Mouse (Mus musculus) urinary bladder, postnatal 25 days (tissue): ENCODE results near the gene Hsp90ab1.

Source experiments
- DNase-seq: peaks from one replicate; pipeline ENCODE4 v3.0.0; 2022; ENCODE audit warnings: low spot score

The Hsp90ab1 gene

GRCm38 (mm10) chr17:45580958-45581477 lies 7.9 kb upstream of the Hsp90ab1 start:
- no peak for DNase-seq

- no peak for DNase-seq
These were observed 6.5 kb upstream of the Hsp90ab1 start for GRCm38 (mm10) chr17:45579554-45579953.

GRCm38 (mm10) chr17:45578843-45579242 lies 5.8 kb upstream of the Hsp90ab1 start:
- no peak for DNase-seq

DNA sequence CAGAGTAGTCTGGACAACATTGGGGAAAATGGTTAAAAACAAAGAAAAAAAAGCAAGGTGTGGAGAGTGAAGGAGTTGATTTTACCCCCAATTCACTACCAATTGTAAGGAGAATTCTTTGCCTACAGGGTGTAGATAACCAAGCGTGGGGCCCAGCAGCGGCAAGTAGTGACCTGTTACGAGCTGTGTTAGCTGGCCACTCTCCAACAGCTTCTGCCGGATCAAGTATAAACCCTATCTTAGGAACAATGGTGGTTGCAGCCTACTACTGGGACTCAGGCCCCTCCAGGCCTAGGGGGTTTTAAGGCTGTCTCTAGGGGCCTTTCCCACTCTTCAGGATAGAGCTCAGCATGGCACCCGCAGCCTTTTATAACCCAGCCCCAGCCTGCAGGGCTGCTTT lies 5.2 kb upstream of the Hsp90ab1 start:
- peak; percentile 50 for DNase-seq

GRCm38 (mm10) chr17:45575123-45575897 lies 2.2 kb upstream of the Hsp90ab1 start:
- no peak for DNase-seq

GRCm38 (mm10) chr17:45574129-45574761 lies 1.2 kb upstream of the Hsp90ab1 start:
- DNase-seq = peak; percentile 55

GRCm38 (mm10) chr17:45573780-45574123 lies 681 bp upstream of the Hsp90ab1 start:
- peak; percentile 96 for DNase-seq

DNA sequence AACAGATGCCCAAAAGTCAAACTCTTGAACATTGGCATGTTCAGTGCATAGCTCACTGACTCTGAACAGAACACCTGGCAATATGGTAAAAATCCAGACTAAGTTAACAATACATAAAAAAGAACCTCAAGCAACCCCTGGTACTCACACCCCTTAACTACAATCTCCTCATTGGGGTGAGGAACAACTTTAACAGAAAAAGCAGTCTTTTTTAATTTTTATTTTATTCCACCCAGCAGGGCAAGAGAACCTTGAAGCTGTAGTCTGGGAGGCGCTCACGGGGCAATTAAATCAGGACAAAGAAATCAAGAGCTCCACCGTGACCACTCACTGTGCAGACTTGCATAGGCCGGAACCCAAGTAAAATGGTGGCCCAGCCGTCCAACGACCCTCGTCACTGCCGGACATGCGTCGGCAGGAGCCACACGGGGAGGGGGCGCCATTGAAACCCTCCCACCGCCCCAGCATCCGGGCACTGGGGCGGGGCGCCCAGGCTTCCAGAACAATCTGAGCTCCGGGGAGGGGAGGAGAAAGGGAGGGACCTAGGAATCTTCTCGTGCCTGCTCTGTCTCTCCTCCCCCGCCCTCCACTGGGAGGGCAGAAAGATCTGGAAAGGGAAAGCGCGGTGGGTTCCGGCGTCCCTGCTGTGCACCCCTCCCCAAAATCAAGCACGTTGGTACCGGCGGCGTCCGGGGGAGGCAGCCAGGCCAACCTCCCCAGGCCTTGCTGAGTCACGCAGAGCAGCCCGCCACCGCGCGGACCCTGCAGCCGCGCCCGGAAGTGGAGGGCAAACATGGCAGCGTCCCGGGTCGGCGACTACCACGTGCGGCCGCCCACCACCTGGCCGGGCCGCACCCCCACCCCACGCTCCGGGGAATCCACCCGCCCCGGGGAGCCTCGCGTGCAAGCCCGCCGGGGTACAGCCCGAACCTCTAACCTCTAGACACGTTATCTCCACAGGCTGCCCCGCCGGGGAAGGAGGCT lies 676 bp downstream of the Hsp90ab1 start:
- peak; percentile 54 for DNase-seq

DNA sequence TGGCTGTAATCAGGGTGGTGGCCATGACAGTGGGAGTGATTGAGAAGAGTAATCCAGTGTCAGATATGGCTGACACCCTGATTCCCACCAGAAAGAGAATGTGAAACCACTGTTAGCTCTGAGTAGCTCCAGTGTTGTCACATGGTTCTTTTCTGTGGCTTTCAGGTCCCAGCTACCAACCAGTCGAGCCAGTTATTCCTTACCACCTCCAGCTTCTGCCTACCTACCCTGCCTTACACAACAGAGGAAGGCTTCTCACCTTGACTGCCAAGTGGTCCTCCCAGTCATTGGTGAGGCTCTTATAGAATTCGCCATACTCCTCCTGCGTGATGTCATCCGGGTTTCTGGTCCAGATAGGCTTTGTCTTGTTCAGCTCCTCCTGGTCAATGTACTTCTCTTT lies 3.1 kb downstream of the Hsp90ab1 start:
- no peak for DNase-seq

DNA sequence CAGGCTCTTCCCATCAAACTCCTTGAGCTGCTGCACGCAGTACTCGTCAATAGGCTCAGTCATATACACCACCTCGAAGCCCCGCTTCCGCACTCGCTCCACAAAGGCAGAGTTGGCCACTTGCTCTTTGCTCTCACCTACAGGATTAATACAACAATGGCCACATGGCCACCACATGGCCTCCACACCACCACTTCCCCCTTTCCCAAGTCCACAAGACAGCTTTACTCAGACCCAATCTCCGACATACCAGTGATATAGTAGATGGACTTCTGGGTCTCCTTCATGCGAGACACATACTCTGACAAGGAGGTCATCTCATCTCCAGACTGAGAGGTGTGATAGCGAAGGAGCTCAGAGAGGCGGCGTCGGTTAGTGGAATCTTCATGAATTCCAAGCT lies 4.1 kb downstream of the Hsp90ab1 start:
- DNase-seq = no peak

DNA sequence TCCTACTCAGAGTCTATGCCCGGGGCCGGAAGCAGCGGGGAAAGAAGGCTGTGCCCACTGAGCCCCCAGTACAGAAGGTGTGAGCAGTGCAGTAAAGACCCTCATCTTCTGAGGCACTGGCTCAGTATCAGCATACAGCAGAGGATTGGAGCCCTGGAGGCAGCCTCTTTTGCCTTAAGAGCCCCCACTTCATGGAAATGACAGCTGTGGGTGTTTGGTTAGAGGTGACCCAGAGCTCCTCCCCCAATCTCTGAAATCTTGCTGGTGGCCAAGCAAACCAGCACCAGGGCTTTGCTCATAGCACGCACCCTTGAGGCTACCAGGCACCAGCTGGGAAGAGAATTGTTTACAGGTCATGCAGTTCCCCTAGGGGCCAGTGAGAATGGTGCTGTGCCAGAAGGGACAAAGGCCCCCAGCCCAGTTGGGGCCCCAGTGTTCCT lies 5.9 kb downstream of the Hsp90ab1 start:
- DNase-seq = no peak

GRCm38 (mm10) chr17:45566360-45567161 lies 6.5 kb downstream of the Hsp90ab1 start:
- DNase-seq = no peak

DNA sequence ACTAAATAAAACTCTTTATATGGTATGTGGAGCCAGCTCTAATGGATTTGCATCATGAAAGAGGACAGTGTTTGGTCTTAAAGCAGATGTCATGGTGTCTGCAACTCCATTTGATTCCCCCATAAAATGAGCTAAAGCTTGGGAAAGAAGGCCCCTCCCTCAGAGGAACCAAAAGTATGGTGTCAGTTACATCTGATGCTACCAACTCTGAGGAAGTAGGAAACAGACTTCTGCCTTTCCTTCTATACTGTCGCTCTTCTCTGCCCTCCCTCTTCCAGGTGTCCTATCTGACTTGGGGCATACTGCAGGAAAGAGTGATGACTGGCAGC lies 7.1 kb downstream of the Hsp90ab1 start:
- DNase-seq = no peak

DNA sequence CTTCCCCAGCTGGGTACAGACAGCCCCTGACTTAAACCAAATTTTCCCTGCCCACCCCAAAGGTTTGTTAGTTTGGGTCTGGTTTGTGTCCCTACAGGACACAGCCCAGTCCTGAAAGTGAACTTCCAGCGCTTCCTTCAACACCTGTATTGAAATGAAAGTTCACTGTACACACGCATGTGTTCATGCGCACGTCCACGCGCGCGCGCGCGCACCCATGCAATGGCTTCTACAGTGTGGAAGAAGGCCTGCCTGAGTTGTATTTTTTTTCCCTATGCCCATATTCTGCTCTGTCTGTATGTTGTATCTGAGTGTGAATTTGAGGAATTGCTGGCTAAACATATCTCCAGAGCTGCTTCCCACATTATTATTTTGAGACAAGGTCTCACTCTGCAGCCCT lies 8.0 kb downstream of the Hsp90ab1 start:
- DNase-seq = no peak

DNA sequence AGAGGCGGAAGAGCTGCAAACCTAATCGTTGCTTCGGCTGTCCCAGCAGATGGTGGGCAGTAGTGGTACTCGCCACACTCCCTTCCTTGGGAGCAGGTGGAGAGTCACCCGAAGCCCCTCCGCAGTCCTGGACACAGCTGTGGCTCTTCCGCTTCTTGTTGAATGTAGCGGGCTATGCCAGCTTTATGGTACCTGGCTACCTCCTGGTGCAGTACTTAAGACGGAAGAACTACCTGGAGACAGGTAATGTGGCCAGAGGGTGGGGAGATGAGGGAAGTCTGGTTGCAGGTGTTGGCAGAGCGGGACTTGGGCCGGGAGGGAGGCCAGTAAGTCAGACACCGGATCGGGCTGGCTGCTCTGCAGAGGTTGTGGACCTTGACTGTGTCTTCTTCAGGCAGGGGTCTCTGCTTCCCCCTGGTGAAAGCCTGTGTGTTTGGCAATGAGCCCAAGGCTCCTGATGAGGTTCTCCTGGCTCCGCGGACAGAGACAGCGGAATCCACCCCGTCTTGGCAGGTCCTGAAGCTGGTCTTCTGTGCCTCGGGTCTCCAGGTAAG lies 8.5 kb downstream of the Hsp90ab1 start:
- no peak for DNase-seq

DNA sequence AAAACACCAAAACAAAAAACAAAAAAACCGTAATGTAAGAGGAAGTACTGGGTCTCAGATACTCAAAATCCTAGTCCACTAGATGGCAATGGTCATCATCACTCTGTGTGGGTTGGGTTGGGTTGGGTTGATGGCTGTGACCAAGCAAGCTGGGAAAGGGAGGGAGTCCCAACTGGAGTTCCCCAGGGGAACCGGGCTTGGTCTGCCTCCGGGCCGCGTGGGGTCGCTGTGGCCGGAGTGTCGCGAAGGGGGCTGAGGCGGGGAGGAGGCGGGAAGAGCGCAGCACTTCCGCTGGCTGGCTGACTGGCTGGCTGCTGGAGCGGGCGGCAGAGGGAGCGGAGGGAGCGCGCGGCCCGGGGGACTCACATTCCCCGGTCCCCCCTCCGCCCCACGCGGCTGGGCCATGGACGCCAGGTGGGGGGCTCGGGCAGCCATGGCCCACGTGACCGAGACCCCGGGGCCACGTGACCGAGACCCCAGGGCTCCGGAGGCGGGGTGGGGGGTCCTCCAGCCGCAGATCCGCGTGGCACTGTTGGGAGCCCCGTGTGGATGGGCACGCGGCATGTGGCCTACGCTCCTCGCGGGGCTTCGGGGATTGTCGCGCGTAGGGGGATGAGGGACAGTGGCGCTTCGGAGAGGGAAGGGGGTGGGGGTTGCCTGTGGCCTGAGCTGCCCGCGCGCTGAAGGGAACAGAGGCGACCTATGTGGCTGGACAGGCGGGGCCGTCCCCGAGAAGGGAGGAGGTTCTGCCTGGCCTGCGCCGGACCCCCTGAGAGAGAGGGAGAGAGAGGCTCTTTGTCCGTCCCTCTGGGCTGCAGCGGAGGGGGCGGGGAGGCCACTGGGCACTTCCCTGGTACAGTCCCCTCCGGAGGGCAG lies 9.2 kb downstream of the Hsp90ab1 start, which contains the start of gene Slc35b2:
TSS of gene Slc35b2 (plus strand) at position 220 of the 876 bp plus-strand sequence.
- DNase-seq = peak; percentile 95

GRCm38 (mm10) chr17:45563216-45563615 lies 9.9 kb downstream of the Hsp90ab1 start:
- DNase-seq = no peak

DNA sequence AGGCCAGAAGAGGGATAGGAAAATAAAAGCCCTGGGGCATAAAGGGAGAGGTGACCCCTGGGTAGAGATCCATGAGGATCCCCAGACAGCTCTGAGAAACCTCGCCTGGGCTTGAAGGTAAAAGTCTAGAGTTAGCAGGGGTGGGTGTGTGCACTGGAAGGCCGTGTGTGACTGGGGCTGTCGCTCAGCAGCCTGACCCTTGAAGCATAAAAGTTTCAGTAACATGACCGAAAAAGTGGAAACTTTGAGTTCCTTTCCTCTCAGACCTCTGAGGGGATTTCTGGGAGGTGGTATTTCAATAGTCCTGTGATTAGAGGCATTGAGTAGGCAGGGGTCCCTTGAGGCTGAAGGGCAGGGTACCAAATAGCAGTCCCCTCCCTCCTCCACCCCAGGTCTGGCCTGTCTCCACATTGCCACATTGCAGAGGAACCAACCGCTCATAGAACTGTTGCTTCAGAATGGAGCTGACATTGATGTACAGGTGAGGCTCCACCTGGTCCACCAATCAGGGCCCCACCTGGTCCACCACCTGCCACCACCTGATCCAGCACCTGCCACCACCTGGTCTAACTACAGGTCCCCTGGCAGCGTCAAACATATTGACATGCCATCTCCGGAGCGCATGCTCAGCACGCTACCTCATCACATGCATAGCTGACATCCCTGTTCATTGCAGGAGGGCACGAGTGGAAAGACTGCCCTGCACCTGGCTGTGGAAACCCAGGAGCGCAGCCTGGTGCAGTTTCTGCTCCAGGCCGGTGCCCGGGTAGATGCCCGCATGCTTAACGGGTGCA lies 13.1 kb downstream of the Hsp90ab1 start:
- DNase-seq = no peak
